Mouse (Mus musculus) induced T-regulatory cell, adult 2 months (primary cell): ENCODE data around the gene Exoc4.

Experiments
- DNase-seq: peaks from one replicate; pipeline ENCODE4 v3.0.0-alpha.2; 2012; ENCODE audit warnings: low read depth

Gene Exoc4

DNA sequence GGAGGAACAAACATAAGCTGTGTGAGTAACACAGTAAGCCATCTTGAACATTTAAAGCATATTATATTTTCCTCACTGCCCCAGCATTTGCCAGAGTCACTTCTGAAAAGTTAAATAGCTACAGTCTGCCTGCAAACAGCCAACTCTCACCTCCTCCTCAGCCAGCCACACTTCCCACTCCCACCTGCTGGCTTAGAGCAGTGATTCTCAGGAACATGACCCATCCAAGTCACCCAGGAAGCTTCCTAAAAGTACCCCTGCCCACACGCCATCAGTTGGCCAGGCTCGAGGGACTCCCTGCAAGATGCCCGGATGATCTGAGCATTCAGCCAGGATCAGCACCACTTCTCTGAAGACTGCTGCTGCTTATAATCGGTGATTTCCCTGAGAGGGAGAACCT lies 514.4 kb downstream of the Exoc4 start:
- DNase-seq = no peak

GRCm38 (mm10) chr6:33763970-33764369 lies 515.1 kb downstream of the Exoc4 start:
- no peak for DNase-seq

DNA sequence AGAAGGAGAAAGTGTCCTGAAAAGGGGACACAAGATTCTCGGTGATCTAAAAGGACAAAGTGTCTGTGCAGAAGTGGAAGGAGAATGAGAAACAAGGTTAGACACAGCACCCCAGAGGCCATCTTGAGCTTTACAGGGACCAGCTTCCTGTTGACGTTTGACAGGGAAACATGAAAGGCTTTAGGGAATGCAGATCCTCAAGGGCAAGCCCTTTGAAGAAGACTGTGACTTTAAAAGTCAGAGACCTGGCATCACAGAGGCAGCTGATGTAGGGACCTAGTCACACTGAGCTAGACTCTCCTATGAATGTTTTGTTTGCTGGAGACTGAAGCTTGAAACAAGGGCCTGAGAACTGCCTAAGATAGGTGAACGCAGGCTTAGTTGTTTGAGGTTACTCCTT lies 520.4 kb downstream of the Exoc4 start:
- DNase-seq = no peak

GRCm38 (mm10) chr6:33770021-33770420 lies 521.1 kb downstream of the Exoc4 start:
- no peak for DNase-seq

- DNase-seq = peak; percentile 3
These were observed 523.8 kb downstream of the Exoc4 start for GRCm38 (mm10) chr6:33772551-33773315.

DNA sequence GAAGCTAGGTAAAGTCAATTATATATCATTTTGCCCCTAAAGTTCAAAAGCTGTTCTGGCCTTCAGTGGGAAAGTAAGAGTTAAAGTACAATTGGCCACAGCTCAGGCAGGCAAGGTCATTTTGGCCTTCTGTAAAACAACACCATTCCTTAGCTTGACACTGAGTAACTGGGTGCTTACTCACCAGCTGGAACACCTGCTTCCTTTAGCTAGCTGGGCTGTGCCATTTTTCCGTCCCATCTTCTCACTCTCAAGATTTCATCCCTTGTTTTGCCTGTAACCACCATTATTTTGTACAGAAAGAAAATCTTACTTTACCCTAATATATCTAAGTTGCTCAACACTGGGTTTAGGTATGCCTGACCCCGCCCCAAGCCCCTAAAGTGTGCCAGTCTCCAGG lies 543.7 kb downstream of the Exoc4 start:
- no peak for DNase-seq

DNA sequence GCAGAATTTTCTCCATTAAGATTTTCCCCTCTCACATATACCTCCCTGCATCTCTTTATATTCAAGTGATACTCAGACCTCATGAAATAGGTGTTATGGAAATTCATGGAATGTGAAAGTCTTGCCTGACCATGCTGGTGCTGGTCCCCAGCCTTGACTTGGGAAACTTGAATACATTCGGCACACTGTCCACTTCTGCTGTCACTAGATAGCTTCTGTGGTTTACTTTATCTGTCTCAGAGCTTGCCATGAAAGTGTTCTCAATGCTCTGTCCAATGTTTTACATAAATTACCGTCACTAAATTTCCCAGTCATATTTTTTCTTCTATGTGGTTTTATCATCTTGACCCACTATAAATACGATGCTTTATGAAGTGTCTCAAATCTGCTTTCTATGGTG lies 552.4 kb downstream of the Exoc4 start:
- DNase-seq = no peak

GRCm38 (mm10) chr6:33803481-33804098 lies 554.7 kb downstream of the Exoc4 start:
- DNase-seq = no peak

DNA sequence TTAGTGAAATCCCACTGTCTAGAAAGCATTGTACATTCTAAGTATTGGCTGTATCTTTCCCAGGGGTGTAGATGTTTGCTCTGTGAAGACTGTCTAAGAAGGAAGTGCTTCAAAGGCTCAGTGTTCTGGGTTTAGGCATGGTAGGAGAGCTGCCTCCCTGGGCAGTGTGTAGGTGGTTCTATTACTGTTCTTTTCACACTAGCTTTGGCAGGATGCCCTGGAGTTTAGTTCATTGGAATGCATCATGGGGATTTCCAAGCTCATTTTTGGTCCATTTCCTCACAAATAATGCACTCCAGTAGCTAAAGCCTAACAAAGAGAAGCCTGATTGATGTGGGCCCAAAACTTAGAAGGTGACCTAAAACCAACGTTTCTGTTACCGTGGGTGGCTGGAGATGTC lies 555.9 kb downstream of the Exoc4 start:
- peak; percentile 5 for DNase-seq

- DNase-seq = peak; percentile 4
These were observed 557.3 kb downstream of the Exoc4 start for GRCm38 (mm10) chr6:33806072-33806782.

- DNase-seq = no peak
These were observed 565.5 kb downstream of the Exoc4 start for GRCm38 (mm10) chr6:33814386-33814785.

DNA sequence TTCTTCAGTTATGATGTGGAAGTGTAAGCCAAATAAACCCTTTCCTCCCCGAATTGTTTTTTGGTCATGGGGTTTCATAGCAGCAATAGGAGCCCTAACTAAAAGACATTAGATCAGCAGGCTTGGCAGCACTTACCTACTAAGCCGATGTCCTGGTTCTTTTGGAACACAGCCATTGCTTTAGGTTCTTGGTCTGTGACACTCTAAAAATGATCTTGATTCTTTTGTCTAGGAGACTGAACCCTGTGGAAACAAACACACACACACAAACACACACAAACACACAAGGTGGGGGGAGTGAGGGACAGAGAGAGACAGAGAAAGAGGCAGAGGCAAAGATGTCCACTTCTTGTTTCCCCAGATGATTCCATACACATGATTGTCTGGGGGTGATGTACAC lies 574.3 kb downstream of the Exoc4 start:
- DNase-seq = no peak

GRCm38 (mm10) chr6:33823777-33824302 lies 575.0 kb downstream of the Exoc4 start:
- DNase-seq = no peak

DNA sequence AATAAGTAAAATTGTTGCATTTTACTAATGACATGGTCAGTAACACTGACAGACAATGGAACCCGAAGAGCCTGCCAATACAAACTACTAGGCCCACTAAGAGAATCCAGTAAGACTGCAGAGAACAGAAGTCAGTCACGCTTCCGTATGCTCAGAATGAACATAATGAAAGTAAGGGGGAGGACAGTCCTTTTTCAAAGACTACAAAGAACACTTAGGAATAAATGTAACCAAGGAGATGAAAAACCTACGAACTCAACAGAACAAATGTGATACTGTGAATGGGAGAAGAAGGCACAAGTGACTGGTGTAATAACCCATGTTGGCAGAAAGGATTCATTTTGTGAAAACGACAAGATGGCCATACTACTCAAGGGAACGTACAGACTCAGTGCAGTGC lies 579.6 kb downstream of the Exoc4 start:
- DNase-seq = no peak

GRCm38 (mm10) chr6:33829261-33829660 lies 580.4 kb downstream of the Exoc4 start:
- no peak for DNase-seq

- DNase-seq = no peak
These were observed 582.4 kb downstream of the Exoc4 start for GRCm38 (mm10) chr6:33831276-33831675.

GRCm38 (mm10) chr6:33832978-33833377 lies 584.1 kb downstream of the Exoc4 start:
- no peak for DNase-seq

DNA sequence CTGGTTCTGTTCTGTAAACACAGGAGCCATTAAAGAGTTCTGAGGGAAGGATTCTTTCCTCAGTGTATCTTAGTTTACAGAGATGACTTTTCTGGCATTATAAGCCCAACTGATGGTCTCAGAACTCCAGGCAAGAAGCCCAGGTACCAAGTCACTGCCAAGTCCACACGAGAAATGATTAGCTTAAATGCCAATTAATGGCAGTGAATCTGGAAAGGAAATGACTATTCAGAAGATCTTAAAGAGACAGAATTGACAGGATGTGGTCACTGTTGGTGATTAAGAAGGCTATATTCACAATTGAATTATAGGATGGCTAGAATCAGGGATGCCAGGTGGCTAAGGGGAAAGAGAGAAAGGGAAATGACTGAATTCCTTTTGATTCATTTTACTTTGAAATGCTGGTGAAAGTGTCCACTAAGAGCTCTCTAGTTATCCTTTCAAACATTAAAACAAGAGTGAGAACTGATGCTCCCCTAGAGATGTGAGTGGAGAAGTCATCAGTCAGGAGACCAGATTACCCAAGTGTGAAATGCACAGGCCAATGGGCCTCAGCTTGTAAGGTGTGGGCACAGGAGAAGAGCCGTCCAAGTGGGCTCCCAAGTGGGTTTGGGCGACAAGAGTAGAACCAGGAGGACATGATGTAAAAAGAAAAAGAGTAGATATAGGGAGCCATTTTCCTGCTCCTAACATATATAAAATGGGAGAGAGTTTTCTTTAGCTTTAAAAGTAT lies 587.3 kb downstream of the Exoc4 start:
- DNase-seq = no peak

- no peak for DNase-seq
These were observed 594.0 kb downstream of the Exoc4 start for GRCm38 (mm10) chr6:33842901-33843300.

DNA sequence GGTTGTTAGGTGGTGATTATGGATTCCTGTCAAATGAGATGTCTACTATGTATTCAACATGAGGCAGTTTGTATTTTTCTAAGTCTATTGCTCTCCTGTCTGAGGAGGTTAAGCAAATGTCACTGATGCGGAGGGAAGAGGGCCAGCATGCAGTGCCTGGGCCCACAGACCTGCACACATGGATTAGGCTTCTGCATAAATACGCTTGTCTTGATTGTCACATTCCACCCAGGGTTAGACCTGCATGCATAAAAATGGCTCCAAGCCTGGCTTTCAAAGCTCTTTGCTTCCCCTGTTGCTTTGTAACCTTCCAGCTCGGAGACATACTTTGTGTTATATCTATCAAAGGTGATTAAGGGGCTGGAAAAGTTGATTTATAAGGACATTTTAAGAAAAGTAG lies 610.2 kb downstream of the Exoc4 start:
- DNase-seq = no peak

GRCm38 (mm10) chr6:33865752-33866151 lies 616.9 kb downstream of the Exoc4 start:
- DNase-seq = no peak

DNA sequence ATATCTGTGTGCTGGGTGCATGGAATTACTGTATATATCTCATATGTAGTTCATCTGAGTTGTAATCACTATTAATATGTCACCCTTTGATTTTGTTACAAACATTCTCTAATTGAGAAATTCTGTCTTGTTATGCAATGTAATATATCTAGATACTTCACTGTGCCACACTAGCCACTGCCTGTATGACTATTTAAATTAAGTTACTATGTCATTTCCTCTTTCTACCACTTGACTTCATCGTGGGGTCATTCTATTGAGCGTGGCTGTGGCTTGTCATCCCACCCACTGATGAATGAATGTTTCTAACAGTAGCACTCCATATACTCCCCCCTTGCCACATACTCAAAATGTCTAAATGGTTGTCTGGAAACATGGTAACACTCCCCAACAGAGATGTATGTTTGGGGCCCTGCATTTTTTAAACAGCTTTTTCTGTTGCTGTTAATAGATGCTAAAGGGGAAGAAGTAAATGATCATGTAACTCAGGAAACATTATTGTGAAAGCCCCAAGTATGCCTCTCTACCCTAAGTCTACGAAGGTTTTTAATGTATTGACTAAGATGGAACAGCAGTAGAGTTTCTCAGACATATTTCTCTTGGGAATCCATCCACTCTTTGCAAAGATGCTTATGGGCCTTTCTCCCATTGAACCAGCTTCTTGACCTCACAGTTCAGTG lies 618.2 kb downstream of the Exoc4 start:
- DNase-seq = no peak
